Mouse (Mus musculus) midbrain, embryonic 12.5 days (tissue): ENCODE measurements around the gene Lrrc74b. TPM values are rescaled to one million over a fixed set of nuclear protein-coding genes. Genes with fewer than 3 reads are reported as not detected.

Experiments
- ATAC-seq: fragments of 200-750 bp; cut with Nextera tagmentation; 2 replicates; pipeline ENCODE4 v1.8.0; 2017; ENCODE audit warnings: low read depth, moderate TSS enrichment, moderate library complexity; ENCODE audit not compliant: low FRiP score
- H3K27ac ChIP-seq: fragments of 300-500 bp; sonication (generic); replicated peaks from 2 replicates; pipeline ENCODE4 v1.5.1; 2016; ENCODE audit warnings: mild to moderate bottlenecking
- H3K27me3 ChIP-seq: fragments of 300-500 bp; sonication (generic); 2 replicates; pipeline ENCODE4 v1.6.1; 2016; ENCODE audit warnings: mild to moderate bottlenecking
- H3K36me3 ChIP-seq: fragments of 300-500 bp; sonication (generic); 2 replicates; pipeline ENCODE4 v1.6.1; 2016
- H3K4me1 ChIP-seq: fragments of 300-500 bp; sonication (generic); 2 replicates; pipeline ENCODE4 v1.6.1; 2016
- H3K4me2 ChIP-seq: fragments of 300-500 bp; sonication (generic); replicated peaks from 2 replicates; pipeline ENCODE4 v1.6.1; 2016; ENCODE audit warnings: mild to moderate bottlenecking, moderate library complexity
- H3K4me3 ChIP-seq: fragments of 300-500 bp; sonication (generic); 2 replicates; pipeline ENCODE4 v1.5.1; 2016; ENCODE audit warnings: mild to moderate bottlenecking
- H3K9ac ChIP-seq: fragments of 300-500 bp; sonication (generic); replicated peaks from 2 replicates; pipeline ENCODE4 v1.6.1; 2016; ENCODE audit warnings: mild to moderate bottlenecking, moderate library complexity
- H3K9me3 ChIP-seq: fragments of 300-500 bp; sonication (generic); 2 replicates; pipeline ENCODE4 v1.6.1; 2016; ENCODE audit warnings: mild to moderate bottlenecking
- WGBS: fragments of 180-500 bp; shearing (Covaris S2); methylation state at CpG from one replicate; pipeline ENCODE4 v1.1.7; 2016; 5-methylcytosine and 5-hydroxymethylcytosine counted together
- polyA plus RNA-seq: library from polyadenylated mRNA; unstranded; fragments of >200 nt; fragmentation: Nextera tagmentation; extraction: Ambion mirVana; gene quantifications from 2 replicates; pipeline ENCODE4 v1.2.1, GENCODE M21; 2016

Gene Lrrc74b
- 0.27 and 0.40 TPM in 2 replicates for polyA plus RNA-seq

- WGBS = 1% methylated on average over 22 of the region's 22 CpGs
- peaks cover 50% of the 10 kb centered on the region for H3K27me3 ChIP-seq
- H3K36me3 ChIP-seq = no peaks in the 10 kb centered on the region
- H3K9ac ChIP-seq = no peak within 1 kb of the TSS; the same call in 1 of the 2 replicates
- peak within 1 kb of the TSS; percentile 47 for H3K4me2 ChIP-seq
- H3K27ac ChIP-seq = peak within 1 kb of the TSS; percentile 31
- peak; percentile 66 for ATAC-seq
- H3K4me1 ChIP-seq = peaks cover 40% of the 10 kb centered on the region
- no peaks in the 10 kb centered on the region for H3K9me3 ChIP-seq
- H3K4me3 ChIP-seq = peak within 1 kb of the TSS; percentile 22
Observed at GRCm38 (mm10) chr16:17561128-17561750, at the start of gene Lrrc74b. Gene Lrrc74b, minus strand, starts transcription at chr16:17561247.

DNA sequence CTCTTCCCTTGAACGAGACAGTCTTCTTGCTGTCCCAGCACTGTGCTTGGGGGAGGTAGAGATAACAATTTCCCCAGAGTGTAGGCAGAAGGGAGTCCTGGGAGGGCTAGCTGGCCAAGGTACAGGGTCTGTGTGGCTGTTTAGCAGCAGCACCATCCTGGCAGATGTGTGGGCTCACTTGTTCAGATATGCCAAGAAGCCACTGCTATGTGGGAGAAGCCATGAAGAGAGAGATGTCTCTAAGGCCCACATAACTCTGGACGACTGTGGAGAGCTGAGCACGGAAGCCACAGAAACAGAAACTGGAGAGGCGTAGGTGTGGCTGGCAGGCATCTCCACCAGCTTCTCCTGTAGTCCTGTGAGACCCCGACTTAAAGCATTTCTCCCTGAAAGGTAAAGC, 44.6 kb upstream of the Lrrc74b start:
- Histone ChIP-seq H3K4me2 (no peak overlapping the region), H3K4me3 (no peak overlapping the region), H3K9me3 (no peaks in the 10 kb centered on the region), H3K27me3 (no peaks in the 10 kb centered on the region), H3K27ac (no peak overlapping the region), H3K9ac (no peak overlapping the region), H3K36me3 (no peaks in the 10 kb centered on the region), H3K4me1 (no peaks in the 10 kb centered on the region)
- WGBS = 79% methylated on average over 5 of the region's 5 CpGs
- ATAC-seq = no peak

DNA sequence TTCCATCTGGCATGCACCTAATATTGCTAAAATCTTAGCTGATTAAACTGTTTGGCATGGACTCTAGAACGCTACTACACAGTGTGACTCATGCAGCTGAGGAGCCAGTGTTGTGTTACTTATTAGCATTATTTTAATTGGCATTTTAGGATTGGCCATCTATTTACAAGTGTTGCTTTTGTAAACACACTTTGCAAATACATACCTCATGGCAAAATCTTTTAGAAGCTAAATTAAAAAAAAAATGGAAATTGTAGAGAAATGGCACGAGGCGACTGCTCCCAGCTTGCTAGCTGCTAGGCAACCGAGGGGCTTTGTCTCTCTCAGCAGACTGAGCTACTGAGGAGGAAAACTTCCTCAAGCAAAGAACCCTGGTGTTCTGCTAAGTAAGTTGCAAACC, 43.9 kb upstream of the Lrrc74b start:
- ATAC-seq = no peak
- Histone ChIP-seq H3K4me2 (no peak overlapping the region), H3K27me3 (no peaks in the 10 kb centered on the region), H3K9me3 (no peaks in the 10 kb centered on the region), H3K4me3 (no peak overlapping the region), H3K27ac (no peak overlapping the region), H3K9ac (no peak overlapping the region), H3K4me1 (no peaks in the 10 kb centered on the region), H3K36me3 (no peaks in the 10 kb centered on the region)
- 55% methylated on average over 4 of the region's 4 CpGs for WGBS

GRCm38 (mm10) chr16:17600944-17601562, 40.0 kb upstream of the Lrrc74b start:
- no peak overlapping the region for H3K4me3 ChIP-seq
- H3K36me3 ChIP-seq = no peaks in the 10 kb centered on the region
- H3K4me2 ChIP-seq = no peak overlapping the region
- WGBS = 66% methylated on average over 3 of the region's 3 CpGs
- no peaks in the 10 kb centered on the region for H3K27me3 ChIP-seq
- no peak for ATAC-seq
- no peak overlapping the region for H3K9ac ChIP-seq
- no peak overlapping the region for H3K27ac ChIP-seq
- no peaks in the 10 kb centered on the region for H3K4me1 ChIP-seq
- H3K9me3 ChIP-seq = no peaks in the 10 kb centered on the region

DNA sequence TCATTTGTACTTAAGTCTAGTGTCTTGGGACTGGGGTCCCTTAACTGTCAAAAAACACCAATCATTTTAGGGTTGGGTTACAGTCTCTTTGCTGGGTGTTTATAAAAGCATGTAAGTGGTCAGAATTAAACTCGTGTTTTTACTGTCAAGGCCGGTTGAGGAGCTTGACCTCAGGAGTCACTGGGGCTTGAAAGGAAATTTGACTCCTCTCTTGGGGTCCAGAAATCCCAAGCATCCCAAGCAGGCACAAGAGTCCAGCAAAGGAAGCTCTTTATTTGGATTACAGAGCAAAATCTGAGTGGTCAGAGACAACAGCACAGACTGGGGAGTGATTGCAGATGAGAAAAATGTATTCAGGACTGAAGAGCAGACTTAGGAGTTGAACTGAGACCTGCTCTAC, 29.7 kb upstream of the Lrrc74b start:
- no peak overlapping the region for H3K9ac ChIP-seq
- 52% methylated on average over 2 of the region's 2 CpGs for WGBS
- H3K36me3 ChIP-seq = no peaks in the 10 kb centered on the region

DNA sequence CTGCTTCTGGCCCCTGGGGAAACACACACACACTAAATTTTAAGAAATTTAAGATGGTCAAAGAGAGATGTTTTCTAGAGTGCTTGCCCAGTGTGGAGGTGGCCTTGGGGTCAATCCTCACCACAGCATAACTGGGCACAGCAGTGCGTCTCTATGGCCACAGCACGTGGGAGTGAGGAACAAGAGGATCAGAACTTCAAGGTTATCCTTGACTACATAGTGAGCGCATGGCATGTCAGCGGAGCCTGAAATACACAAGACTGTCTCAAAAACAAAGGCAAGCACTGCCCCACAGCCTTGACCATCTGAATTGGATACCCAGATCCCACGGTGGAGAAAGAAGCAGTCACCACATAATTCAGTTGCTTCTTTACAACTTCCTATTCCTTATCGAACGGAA, 23.5 kb upstream of the Lrrc74b start:
- no peak for ATAC-seq
- H3K4me1 ChIP-seq = no peaks in the 10 kb centered on the region
- WGBS = 83% methylated on average over 7 of the region's 7 CpGs
- no peak overlapping the region for H3K9ac ChIP-seq
- no peak overlapping the region for H3K27ac ChIP-seq
- no peaks in the 10 kb centered on the region for H3K9me3 ChIP-seq
- H3K4me3 ChIP-seq = no peak overlapping the region
- no peaks in the 10 kb centered on the region for H3K36me3 ChIP-seq
- no peaks in the 10 kb centered on the region for H3K27me3 ChIP-seq
- H3K4me2 ChIP-seq = no peak overlapping the region

More for the DNA sequence above, 29.7 kb upstream of the Lrrc74b start:
- no peaks in the 10 kb centered on the region for H3K4me1 ChIP-seq
- no peaks in the 10 kb centered on the region for H3K27me3 ChIP-seq
- no peaks in the 10 kb centered on the region for H3K9me3 ChIP-seq
- ATAC-seq = no peak
- no peak overlapping the region for H3K27ac ChIP-seq
- no peak overlapping the region for H3K4me2 ChIP-seq
- H3K4me3 ChIP-seq = no peak overlapping the region

- H3K9ac ChIP-seq = no peak within 1 kb of the TSS
- 13% methylated on average over 8 of the region's 8 CpGs for WGBS
Observed at GRCm38 (mm10) chr16:17583064-17583463, 22.0 kb upstream of the Lrrc74b start, which contains the start of gene Slc7a4. Gene Slc7a4, minus strand, starts transcription at chr16:17583214.

DNA sequence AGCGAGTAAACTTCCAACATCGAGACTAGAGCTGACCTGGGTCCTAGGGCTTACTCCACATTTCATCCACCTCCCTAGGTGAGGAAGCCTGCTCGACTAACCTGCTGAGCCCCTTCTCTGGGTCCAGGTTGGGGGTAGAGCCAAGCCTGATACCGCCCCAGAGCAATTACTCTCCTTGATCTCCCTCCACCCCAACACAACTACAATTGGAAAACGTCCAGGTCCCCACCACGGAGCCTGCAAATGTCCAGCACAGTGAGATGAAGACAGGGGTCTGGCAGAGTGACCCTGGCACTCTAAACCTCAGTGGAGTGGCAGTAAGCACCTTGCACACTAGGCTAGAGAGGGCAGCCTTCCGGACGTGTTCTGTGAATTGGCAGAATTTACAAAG, 15.8 kb upstream of the Lrrc74b start:
- Histone ChIP-seq H3K4me3 (peak overlapping the region; percentile 50), H3K4me1 (peaks cover 7% of the 10 kb centered on the region; the same call in 1 of the 2 replicates), H3K27ac (no peak overlapping the region), H3K27me3 (peaks cover 48% of the 10 kb centered on the region), H3K9ac (no peak overlapping the region; the same call in 1 of the 2 replicates), H3K36me3 (no peaks in the 10 kb centered on the region), H3K9me3 (no peaks in the 10 kb centered on the region), H3K4me2 (peak overlapping the region; percentile 70)
- no peak for ATAC-seq
- 18% methylated on average over 8 of the region's 8 CpGs for WGBS

More at GRCm38 (mm10) chr16:17583064-17583463, 22.0 kb upstream of the Lrrc74b start, which contains the start of gene Slc7a4:
- peaks cover 3% of the 10 kb centered on the region; the same call in 1 of the 2 replicates for H3K27me3 ChIP-seq
- H3K36me3 ChIP-seq = no peaks in the 10 kb centered on the region
- no peak within 1 kb of the TSS for H3K27ac ChIP-seq
- H3K4me1 ChIP-seq = no peaks in the 10 kb centered on the region
- ATAC-seq = no peak
- no peaks in the 10 kb centered on the region for H3K9me3 ChIP-seq
- H3K4me2 ChIP-seq = no peak within 1 kb of the TSS
- no peak within 1 kb of the TSS for H3K4me3 ChIP-seq

DNA sequence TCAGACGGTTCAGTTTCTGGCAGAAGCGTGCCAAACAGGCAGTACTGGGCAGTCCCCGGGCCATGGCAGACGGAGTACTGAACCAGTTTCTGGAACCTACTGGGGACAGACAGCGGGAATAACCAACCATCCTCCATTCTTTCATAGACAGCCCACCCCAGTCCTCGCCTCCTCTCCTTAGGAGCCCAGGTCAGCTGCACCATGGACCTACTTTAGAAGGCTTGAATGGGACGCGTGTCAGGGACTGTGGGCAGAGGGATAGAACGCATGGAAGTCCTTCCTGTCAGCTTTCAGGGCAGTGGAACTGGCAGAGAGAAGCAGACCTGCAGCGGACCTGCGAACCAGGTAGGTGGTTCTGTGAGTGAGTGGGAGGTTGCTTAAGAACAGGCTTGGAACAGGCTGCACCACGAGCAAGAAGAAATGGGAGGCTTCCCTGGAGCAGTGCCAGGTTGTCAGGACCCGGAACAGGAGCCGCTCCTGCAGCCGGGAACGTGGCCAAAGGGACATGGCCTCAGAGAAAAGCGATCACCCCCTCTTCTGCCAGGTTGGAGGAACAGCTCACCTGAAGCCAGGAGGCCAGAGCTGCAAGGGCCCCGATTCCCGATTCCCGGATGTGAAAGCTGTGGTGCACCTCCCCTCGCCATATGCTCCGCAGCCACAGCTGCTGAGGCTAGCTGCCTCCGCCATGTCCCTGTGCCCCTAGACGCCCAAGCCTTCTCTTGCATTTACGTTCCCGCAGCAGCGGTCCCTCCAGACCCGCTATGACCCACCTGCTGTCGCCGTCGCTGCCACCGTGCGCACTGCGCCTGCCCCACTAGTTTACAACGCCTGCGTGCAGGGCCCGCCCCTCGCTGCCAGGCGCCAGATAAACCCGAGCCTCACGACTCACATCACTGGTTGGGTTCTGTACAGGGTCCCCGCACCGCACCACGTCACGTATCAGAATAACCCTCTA, 15.1 kb upstream of the Lrrc74b start:
- peak overlapping the region; percentile 50 for H3K4me3 ChIP-seq
- H3K9me3 ChIP-seq = no peaks in the 10 kb centered on the region
- H3K36me3 ChIP-seq = no peaks in the 10 kb centered on the region
- ATAC-seq = 0 out of 2 replicates have a peak, but pooled peaks have one; percentile 52
- peak overlapping the region; percentile 53 for H3K9ac ChIP-seq
- peak overlapping the region; percentile 70 for H3K4me2 ChIP-seq
- peaks cover 48% of the 10 kb centered on the region for H3K27me3 ChIP-seq
- peaks cover 7% of the 10 kb centered on the region; the same call in 1 of the 2 replicates for H3K4me1 ChIP-seq
- H3K27ac ChIP-seq = no peak overlapping the region
- 14% methylated on average over 44 of the region's 45 CpGs for WGBS

- Histone ChIP-seq H3K27me3 (peaks cover 22% of the 10 kb centered on the region), H3K4me3 (no peak overlapping the region), H3K27ac (no peak overlapping the region), H3K4me1 (peaks cover 13% of the 10 kb centered on the region), H3K9me3 (no peaks in the 10 kb centered on the region), H3K9ac (no peak overlapping the region), H3K36me3 (no peaks in the 10 kb centered on the region), H3K4me2 (no peak overlapping the region)
- no peak for ATAC-seq
- 23% methylated on average over 4 of the region's 4 CpGs for WGBS
Observed at GRCm38 (mm10) chr16:17566186-17566585, 5.1 kb upstream of the Lrrc74b start.

DNA sequence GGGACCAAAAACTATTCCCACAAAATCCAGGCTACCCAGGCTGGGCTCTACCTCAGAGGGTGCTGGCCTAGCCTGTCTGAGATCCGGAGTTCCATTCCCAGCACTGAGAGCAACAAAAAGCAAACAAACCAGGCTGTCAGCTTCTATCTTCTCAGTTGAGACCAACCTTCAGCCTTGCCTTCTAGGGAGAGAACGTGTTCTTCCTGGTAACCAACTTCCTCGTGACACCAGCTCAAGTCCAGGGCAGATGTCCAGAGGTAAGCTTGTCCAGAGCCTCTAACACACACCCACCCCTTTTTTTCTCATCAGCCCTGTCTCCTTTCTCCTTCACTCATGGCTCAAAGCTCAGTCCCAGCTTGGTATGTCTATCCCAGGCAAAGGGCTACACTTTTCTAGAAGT, 3.7 kb upstream of the Lrrc74b start:
- Histone ChIP-seq H3K27ac (no peak overlapping the region), H3K4me1 (peaks cover 23% of the 10 kb centered on the region), H3K36me3 (no peaks in the 10 kb centered on the region), H3K27me3 (peaks cover 36% of the 10 kb centered on the region), H3K4me2 (no peak overlapping the region), H3K9me3 (no peaks in the 10 kb centered on the region), H3K9ac (no peak overlapping the region), H3K4me3 (no peak overlapping the region)
- no peak for ATAC-seq
- WGBS = 75% methylated on average over 3 of the region's 3 CpGs
